ENCODE assay signal across 25 mouse cellular contexts in the genomic region with DNA sequence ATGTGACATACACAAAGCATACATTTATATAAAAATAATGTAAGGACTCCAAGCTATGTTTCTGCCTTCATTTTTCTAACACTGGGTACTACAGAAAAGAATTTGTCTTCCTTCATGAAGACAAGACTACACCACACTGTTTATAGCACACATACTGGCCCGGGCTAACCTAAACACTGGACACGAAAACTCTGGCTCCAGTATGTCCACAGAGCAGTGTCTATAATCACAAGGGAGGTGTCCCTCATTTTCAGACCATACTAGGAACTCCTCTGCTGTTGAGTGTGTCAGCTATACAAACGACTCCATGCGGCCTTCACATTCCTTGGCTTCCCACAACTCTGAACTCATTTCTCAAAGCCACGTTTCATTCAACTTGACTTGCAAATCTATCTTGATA.
"Had no signal": no experiment of that assay in that cellular context is flagged by ENCODE, and none has a peak within 500 bp of the region (broad histone marks: within the 10 kb centered on the region; RNA-seq: fewer than 3 reads in every experiment).

No protein-coding gene starts in this region.

- H3K4me3 ChIP-seq: gastrocnemius, adult 2 months; heart, embryonic 13.5 days; heart, embryonic 15.5 days; hindbrain, embryonic 13.5 days; hindbrain, embryonic 15.5 days; kidney, embryonic 15.5 days; limb, embryonic 13.5 days; limb, embryonic 15.5 days had no signal

- DNase-seq: gastrocnemius, adult 2 months; gastrocnemius, postnatal 10 days; gastrocnemius, postnatal 25 days; heart, adult 18-20 months; heart, postnatal 14 days; heart, postnatal 36 days; kidney, adult 11 months; kidney, adult 2 months; kidney, adult 9 months; kidney, postnatal 14 days; kidney, postnatal 36 days; layer of hippocampus, adult 9-11 months; layer of hippocampus, postnatal 36 days; left cerebral cortex, postnatal 4 days had no signal

- H3K4me2 ChIP-seq: heart, embryonic 11.5 days; heart, embryonic 13.5 days; heart, embryonic 15.5 days; hindbrain, embryonic 13.5 days; hindbrain, embryonic 15.5 days; kidney, embryonic 15.5 days; limb, embryonic 13.5 days; limb, embryonic 15.5 days had no signal

- H3K9ac ChIP-seq: heart, embryonic 13.5 days; heart, embryonic 15.5 days; hindbrain, embryonic 13.5 days; hindbrain, embryonic 15.5 days; kidney, embryonic 15.5 days; limb, embryonic 13.5 days; limb, embryonic 15.5 days had no signal

- H3K27me3 ChIP-seq: heart, embryonic 13.5 days; heart, embryonic 15.5 days; hindbrain, embryonic 13.5 days; hindbrain, embryonic 15.5 days; kidney, embryonic 15.5 days; limb, embryonic 13.5 days; limb, embryonic 15.5 days had no signal

- ATAC-seq: hindbrain, postnatal 0 days; intestine, embryonic 16.5 days had no signal

- H3K27ac ChIP-seq: gastrocnemius, adult 2 months; heart, embryonic 13.5 days; heart, embryonic 15.5 days; hindbrain, embryonic 13.5 days; hindbrain, embryonic 15.5 days; hindbrain, postnatal 0 days; kidney, embryonic 15.5 days; kidney, postnatal 0 days; limb, embryonic 13.5 days; limb, embryonic 15.5 days had no signal

- H3K4me1 ChIP-seq: limb, embryonic 15.5 days had no signal

- H3K36me3 ChIP-seq: hindbrain, embryonic 15.5 days had no signal

- H3K9me3 ChIP-seq: heart, embryonic 13.5 days; heart, embryonic 15.5 days; hindbrain, embryonic 13.5 days; hindbrain, embryonic 15.5 days; kidney, embryonic 15.5 days; limb, embryonic 13.5 days; limb, embryonic 15.5 days had no signal
